Mouse (Mus musculus) kidney, adult 2 months (tissue): ENCODE measurements around the gene Synpo2l. TPM values are rescaled to one million over a fixed set of nuclear protein-coding genes. Genes with fewer than 3 reads are reported as not detected.

Source experiments
- DNase-seq: peaks from one replicate; pipeline ENCODE4 v3.0.0; 2021
- H3K27ac ChIP-seq: fragments of 200-500 bp; 2 replicates; pipeline ENCODE4 v1.5.1; 2012; ENCODE audit warnings: low read depth, low read length, control low read depth, inconsistent platforms; ENCODE audit not compliant: insufficient read depth
- H3K27me3 ChIP-seq: fragments of 200-500 bp; replicated peaks from 2 replicates; pipeline ENCODE4 v1.6.1; 2012; ENCODE audit warnings: mild to moderate bottlenecking, moderate library complexity, low read length, inconsistent platforms; ENCODE audit not compliant: control insufficient read depth, insufficient read depth
- H3K36me3 ChIP-seq: fragments of 200-500 bp; 2 replicates; pipeline ENCODE4 v1.6.1; 2012; ENCODE audit warnings: mild to moderate bottlenecking, moderate library complexity, low read length, inconsistent platforms; ENCODE audit not compliant: control insufficient read depth, insufficient read depth
- H3K4me1 ChIP-seq: fragments of 200-500 bp; 2 replicates; pipeline ENCODE4 v1.6.1; 2011; ENCODE audit warnings: low read length; ENCODE audit not compliant: control insufficient read depth, insufficient read depth
- H3K4me3 ChIP-seq: fragments of 200-500 bp; 2 replicates; pipeline ENCODE4 v1.5.1; 2011; ENCODE audit warnings: mild to moderate bottlenecking, low read depth, low read length, control low read depth; ENCODE audit not compliant: insufficient read depth
- CTCF ChIP-seq: fragments of 200-500 bp; conservative IDR thresholded peaks from 2 replicates; pipeline ENCODE4 v1.5.1; 2011; ENCODE audit warnings: low read depth, mild to moderate bottlenecking, control low read depth, low read length, moderate library complexity, mixed read lengths; ENCODE audit not compliant: insufficient read depth, insufficient read length
- POLR2A ChIP-seq: fragments of 200-500 bp; IDR thresholded peaks from one replicate; pipeline ENCODE4 v1.6.1; 2011; ENCODE audit warnings: low read depth, low read length, control low read depth
- WGBS: fragments of 180-500 bp; shearing (Covaris S2); methylation state at CpG from one replicate; pipeline ENCODE4 v1.1.7; 2018; 5-methylcytosine and 5-hydroxymethylcytosine counted together
- polyA plus RNA-seq: library from polyadenylated mRNA; depleted of rRNA; stranded (reverse); fragments of >200 nt; gene quantifications from 2 replicates; pipeline ENCODE4 v1.2.3, GENCODE M21; 2012

Synpo2l gene
- polyA plus RNA-seq, 1 experiment = 1.8 TPM

- Histone ChIP-seq H3K27ac (no peak overlapping the region), H3K4me3 (no peak overlapping the region), H3K36me3 (no peaks in the 10 kb centered on the region), H3K4me1 (no peaks in the 10 kb centered on the region), H3K27me3 (no peaks in the 10 kb centered on the region)
- TF ChIP-seq POLR2A (no peak), CTCF (peak; percentile 34; the same call in 1 of the 2 replicates)
- peak; percentile 73 for DNase-seq
These were observed 9.8 kb downstream of the Synpo2l start for GRCm38 (mm10) chr14:20658326-20658725.

GRCm38 (mm10) chr14:20656361-20656760 is 11.8 kb downstream of the Synpo2l start, which contains the start of gene Myoz1:
Gene Myoz1, minus strand, starts transcription at chr14:20656540.
- TF ChIP-seq POLR2A (no peak), CTCF (no peak)
- Histone ChIP-seq H3K27me3 (no peaks in the 10 kb centered on the region), H3K4me3 (no peak within 1 kb of the TSS), H3K4me1 (no peaks in the 10 kb centered on the region), H3K27ac (no peak within 1 kb of the TSS), H3K36me3 (no peaks in the 10 kb centered on the region)
- WGBS = 49% methylated on average over 11 of the region's 11 CpGs
- no peak for DNase-seq

DNA sequence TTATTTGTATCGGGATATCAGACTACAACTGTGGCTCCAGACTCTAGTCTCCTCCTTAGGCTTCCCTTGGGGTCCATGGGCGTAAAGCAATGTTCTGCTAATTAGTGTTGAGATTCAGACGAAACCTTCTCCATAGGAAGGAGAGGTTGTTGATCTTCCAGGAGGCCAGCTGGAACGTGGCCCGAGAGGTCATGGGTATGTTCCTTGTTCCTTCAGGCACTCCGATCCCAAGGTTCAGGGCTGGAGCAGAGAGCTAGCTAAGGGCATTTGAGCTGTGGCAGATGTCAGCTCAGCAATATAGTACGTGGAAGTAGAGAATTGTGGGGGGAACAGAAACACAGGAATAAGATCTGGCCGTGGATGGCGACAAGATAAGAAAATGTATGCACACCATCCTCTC is 12.4 kb downstream of the Synpo2l start:
- H3K36me3 ChIP-seq = no peaks in the 10 kb centered on the region
- H3K27ac ChIP-seq = no peak overlapping the region
- no peak overlapping the region for H3K4me3 ChIP-seq
- H3K27me3 ChIP-seq = no peaks in the 10 kb centered on the region
- no peaks in the 10 kb centered on the region for H3K4me1 ChIP-seq
- no peak for DNase-seq
- TF ChIP-seq CTCF (no peak), POLR2A (no peak)
- WGBS = 55% methylated on average over 9 of the region's 9 CpGs

- Histone ChIP-seq H3K4me1 (no peaks in the 10 kb centered on the region), H3K27ac (no peak overlapping the region), H3K36me3 (no peaks in the 10 kb centered on the region), H3K4me3 (no peak overlapping the region), H3K27me3 (no peaks in the 10 kb centered on the region)
- no peak for DNase-seq
- no peak for TF ChIP-seq CTCF
- TF ChIP-seq POLR2A = no peak
- WGBS = 67% methylated on average over 9 of the region's 9 CpGs
These were observed 13.3 kb downstream of the Synpo2l start for GRCm38 (mm10) chr14:20654690-20655421.

- WGBS = 59% methylated on average over 4 of the region's 4 CpGs
- no peaks in the 10 kb centered on the region for H3K27me3 ChIP-seq
- no peaks in the 10 kb centered on the region for H3K4me1 ChIP-seq
- no peak overlapping the region for H3K4me3 ChIP-seq
- DNase-seq = no peak
- H3K36me3 ChIP-seq = no peaks in the 10 kb centered on the region
- TF ChIP-seq CTCF (no peak), POLR2A (no peak)
- no peak overlapping the region for H3K27ac ChIP-seq
These were observed 16.4 kb downstream of the Synpo2l start for GRCm38 (mm10) chr14:20651722-20652256.

GRCm38 (mm10) chr14:20651000-20651399 is 17.2 kb downstream of the Synpo2l start:
- Histone ChIP-seq H3K4me3 (no peak overlapping the region), H3K4me1 (no peaks in the 10 kb centered on the region), H3K36me3 (no peaks in the 10 kb centered on the region), H3K27ac (no peak overlapping the region), H3K27me3 (no peaks in the 10 kb centered on the region)
- TF ChIP-seq CTCF = no peak
- TF ChIP-seq POLR2A = no peak
- WGBS = 80% methylated on average over 2 of the region's 2 CpGs
- DNase-seq = no peak

- Histone ChIP-seq H3K4me1 (peaks cover 3% of the 10 kb centered on the region; the same call in 1 of the 2 replicates), H3K4me3 (no peak overlapping the region), H3K27ac (no peak overlapping the region), H3K27me3 (no peaks in the 10 kb centered on the region), H3K36me3 (no peaks in the 10 kb centered on the region)
- TF ChIP-seq CTCF (no peak), POLR2A (no peak)
- DNase-seq = no peak
These were observed 21.8 kb downstream of the Synpo2l start for GRCm38 (mm10) chr14:20646381-20646780.
